8 mouse cellular contexts compared by ENCODE assay signal in genomic region chr14:24793375-24794285, GRCm38 (mm10).
DNase-seq lines count a peak whose midpoint lies in the region; ATAC-seq and TF ChIP-seq lines count a peak whose summit lies in the region.

No protein-coding gene starts in this region.

- no peak for DNase-seq in frontal cortex, postnatal 25 days (ENCODE audit: low spot score in 2 of 2)
- peak; percentile 81 to 84 for DNase-seq in cerebellum, postnatal 36 days
- DNase-seq in heart, postnatal 14 days: peak; percentile 65 to 75
- no peak for DNase-seq in spleen, adult 18-20 months
- DNase-seq in left cerebral cortex, postnatal 25 days (ENCODE audit: low spot score in 2 of 2): no peak

- no peaks in the 10 kb centered on the region for H3K36me3 ChIP-seq in C2C12 (ENCODE audit: control insufficient read depth, insufficient read depth)
- H3K36me3 ChIP-seq in midbrain, embryonic 16.5 days (ENCODE audit: control insufficient read depth, insufficient read depth, low read length): no peaks in the 10 kb centered on the region

- no peaks in the 10 kb centered on the region for H3K79me2 ChIP-seq in C2C12 (ENCODE audit: control insufficient read depth, insufficient read depth)

- no peak for TF ChIP-seq CTCF in C2C12 (IDR thresholded peaks at IDR 0.05; ENCODE audit: control insufficient read depth, insufficient read depth, insufficient read length)

- H3K79me3 ChIP-seq in C2C12 (ENCODE audit: low read depth): no peaks in the 10 kb centered on the region

- no peaks in the 10 kb centered on the region for H3K27me3 ChIP-seq in C2C12 (ENCODE audit: control insufficient read depth, insufficient read depth, insufficient read length)
- no peaks in the 10 kb centered on the region for H3K27me3 ChIP-seq in midbrain, embryonic 16.5 days (ENCODE audit: control insufficient read depth, insufficient read depth, low read depth, low read length)

- H3K4me2 ChIP-seq in midbrain, embryonic 16.5 days (ENCODE audit: low read length): no peak overlapping the region

- H3ac ChIP-seq in C2C12 (ENCODE audit: control insufficient read depth, insufficient read length, low read depth): peak overlapping the region; percentile 22

- no peaks in the 10 kb centered on the region for H3K4me1 ChIP-seq in midbrain, embryonic 16.5 days (ENCODE audit: control insufficient read depth, insufficient read depth, low read length)

- H3K27ac ChIP-seq in midbrain, embryonic 16.5 days (ENCODE audit: low read length): peak overlapping the region; percentile 15; the same call in 1 of the 2 replicates

- H3K9ac ChIP-seq in midbrain, embryonic 16.5 days (ENCODE audit: low read depth, low read length): no peak overlapping the region

- no peaks in the 10 kb centered on the region; the same call in 1 of the 2 replicates for H3K9me3 ChIP-seq in midbrain, embryonic 16.5 days (replicated peaks; ENCODE audit: control insufficient read depth, low read length, poor library complexity, severe bottlenecking)

- peak; percentile 34; the same call in 1 of the 2 replicates for ATAC-seq in frontal cortex, adult (ENCODE audit: low TSS enrichment)
- ATAC-seq in midbrain, embryonic 16.5 days: peak; percentile 42; the same call in 1 of the 2 replicates

- intact Hi-C loops in heart, postnatal 14 days (cut with DNase I): no loop called here
- intact Hi-C loops in left cerebral cortex, postnatal 25 days (cut with DNase I): no loop called here

- WGBS in midbrain, embryonic 16.5 days: 50% methylated on average over 10 of the region's 10 CpGs

- no peak overlapping the region for H3K4me3 ChIP-seq in C2C12 (ENCODE audit: insufficient read depth, poor library complexity, severe bottlenecking)
- H3K4me3 ChIP-seq in midbrain, embryonic 16.5 days (ENCODE audit: low read depth, low read length): no peak overlapping the region

TF ChIP-seq in C2C12, 6 proteins besides CTCF, POLR2A, EP300 and RAD21:
- TF ChIP-seq MYOD1 (IDR thresholded peaks at IDR 0.05; ENCODE audit: control insufficient read depth, insufficient read length, low read depth) (no peak), MYOG (IDR thresholded peaks at IDR 0.05; ENCODE audit: control insufficient read depth, extremely low read depth, insufficient read length) (no peak), MAX (IDR thresholded peaks at IDR 0.05) (peak; percentile 49)

Comparison
In these comparisons a context has a peak if more than half of its experiments do, and no peak if none do; other contexts are left out.
1. DNase-seq: peak in cerebellum, postnatal 36 days (2 of 2) and heart, postnatal 14 days (2 of 2); none in frontal cortex, postnatal 25 days (0 of 2), spleen, adult 18-20 months (0 of 2) and left cerebral cortex, postnatal 25 days (0 of 2).